Mouse (Mus musculus) embryonic facial prominence, embryonic 15.5 days (tissue): ENCODE data around the gene Cacnb4. TPM values are rescaled to one million over a fixed set of nuclear protein-coding genes. Genes with fewer than 3 reads are reported as not detected.
A peak's percentile ranks its signal among the peaks of the same experiment; 100 is the strongest.

ENCODE experiments used
- ATAC-seq: fragments of 200-750 bp; cut with Nextera tagmentation; 2 replicates; pipeline ENCODE4 v1.8.0; 2017; ENCODE audit warnings: low read depth, moderate TSS enrichment; ENCODE audit not compliant: insufficient number of reproducible peaks, low FRiP score, low TSS enrichment
- H3K27ac ChIP-seq: fragments of 300-500 bp; sonication (generic); replicated peaks from 2 replicates; pipeline ENCODE4 v1.5.1; 2015; ENCODE audit warnings: mild to moderate bottlenecking, inconsistent platforms
- H3K27me3 ChIP-seq: fragments of 300-500 bp; sonication (generic); 2 replicates; pipeline ENCODE4 v1.6.1; 2015; ENCODE audit warnings: inconsistent platforms
- H3K36me3 ChIP-seq: fragments of 300-500 bp; sonication (generic); 2 replicates; pipeline ENCODE4 v1.6.1; 2015; ENCODE audit warnings: mild to moderate bottlenecking, inconsistent platforms
- H3K4me1 ChIP-seq: fragments of 300-500 bp; sonication (generic); 2 replicates; pipeline ENCODE4 v1.6.1; 2015; ENCODE audit warnings: inconsistent platforms
- H3K4me2 ChIP-seq: fragments of 300-500 bp; sonication (generic); replicated peaks from 2 replicates; pipeline ENCODE4 v1.6.1; 2015; ENCODE audit warnings: mild to moderate bottlenecking, inconsistent platforms
- H3K4me3 ChIP-seq: fragments of 300-500 bp; sonication (generic); replicated peaks from 2 replicates; pipeline ENCODE4 v1.5.1; 2015; ENCODE audit warnings: mild to moderate bottlenecking, inconsistent platforms
- H3K9ac ChIP-seq: fragments of 300-500 bp; sonication (generic); 2 replicates; pipeline ENCODE4 v1.6.1; 2015; ENCODE audit warnings: inconsistent platforms
- H3K9me3 ChIP-seq: fragments of 300-500 bp; sonication (generic); replicated peaks from 2 replicates; pipeline ENCODE4 v1.6.1; 2016; ENCODE audit warnings: inconsistent platforms
- WGBS: fragments of 180-500 bp; shearing (Covaris S2); methylation state at CpG from one replicate; pipeline ENCODE4 v1.1.7; 2015; 5-methylcytosine and 5-hydroxymethylcytosine counted together
- polyA plus RNA-seq: library from polyadenylated mRNA; unstranded; fragments of >200 nt; fragmentation: Nextera tagmentation; extraction: Ambion mirVana; gene quantifications from 2 replicates; pipeline ENCODE4 v1.2.1, GENCODE M21; 2015

The Cacnb4 gene
- polyA plus RNA-seq, 1 experiment from 2014 or later: 2.2 TPM

DNA sequence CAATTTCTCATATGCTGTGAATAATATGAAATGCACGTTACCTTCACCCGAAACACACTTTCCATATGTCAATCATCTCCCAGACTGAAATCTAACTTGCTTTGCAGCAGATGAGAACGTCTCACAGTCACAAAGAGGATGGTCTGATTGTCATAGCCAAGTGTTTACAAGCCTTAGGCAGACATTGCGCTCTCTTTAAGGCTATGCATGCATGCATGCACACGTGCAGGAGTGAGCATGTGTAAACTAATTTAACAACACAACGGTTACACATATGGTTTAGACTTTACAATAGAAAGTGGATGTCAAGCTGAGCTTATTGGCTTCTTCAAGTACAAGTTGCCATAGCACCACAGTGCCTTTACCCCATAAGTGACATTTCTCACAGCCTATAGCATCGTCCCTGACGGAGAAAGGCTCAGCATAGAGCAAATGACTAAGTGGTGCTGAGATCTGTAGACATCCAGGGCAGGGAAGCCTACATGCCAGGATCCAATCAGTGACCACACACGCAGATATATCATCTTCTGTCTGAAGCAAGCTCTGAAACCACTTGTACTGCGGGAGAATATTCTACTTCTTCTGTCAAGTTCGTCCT is 181.4 kb downstream of the Cacnb4 start:
- Histone ChIP-seq H3K27ac (no peak overlapping the region), H3K36me3 (no peaks in the 10 kb centered on the region), H3K9me3 (no peaks in the 10 kb centered on the region), H3K4me1 (peaks cover 15% of the 10 kb centered on the region; the same call in 1 of the 2 replicates), H3K4me3 (no peak overlapping the region), H3K9ac (no peak overlapping the region), H3K27me3 (peaks cover 3% of the 10 kb centered on the region; the same call in 1 of the 2 replicates), H3K4me2 (no peak overlapping the region)
- 53% methylated on average over 11 of the region's 11 CpGs for WGBS
- no peak for ATAC-seq

DNA sequence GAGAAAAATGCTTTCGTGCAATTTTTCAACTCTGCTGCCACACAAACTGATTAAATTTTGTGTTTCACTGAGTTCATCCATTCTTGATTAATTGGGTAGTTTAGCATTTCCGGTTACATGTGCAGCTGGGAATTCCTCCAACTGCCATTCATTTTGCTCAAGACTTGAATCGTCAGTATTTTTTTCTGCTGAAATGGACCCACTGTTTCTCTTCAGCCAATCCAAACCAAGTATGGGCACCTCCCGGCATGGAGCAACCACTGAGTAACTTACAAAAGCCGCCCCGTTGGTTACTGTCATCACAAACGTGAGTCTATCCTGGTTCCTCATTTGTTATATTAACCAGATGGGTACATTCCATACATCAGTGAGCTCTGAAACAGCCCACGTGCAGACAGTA is 182.4 kb downstream of the Cacnb4 start:
- no peak for ATAC-seq
- Histone ChIP-seq H3K36me3 (no peaks in the 10 kb centered on the region), H3K4me1 (peaks cover 15% of the 10 kb centered on the region; the same call in 1 of the 2 replicates), H3K4me3 (no peak overlapping the region), H3K9me3 (no peaks in the 10 kb centered on the region), H3K9ac (no peak overlapping the region), H3K27ac (no peak overlapping the region), H3K4me2 (no peak overlapping the region), H3K27me3 (peaks cover 3% of the 10 kb centered on the region; the same call in 1 of the 2 replicates)
- WGBS: 36% methylated on average over 8 of the region's 8 CpGs

DNA sequence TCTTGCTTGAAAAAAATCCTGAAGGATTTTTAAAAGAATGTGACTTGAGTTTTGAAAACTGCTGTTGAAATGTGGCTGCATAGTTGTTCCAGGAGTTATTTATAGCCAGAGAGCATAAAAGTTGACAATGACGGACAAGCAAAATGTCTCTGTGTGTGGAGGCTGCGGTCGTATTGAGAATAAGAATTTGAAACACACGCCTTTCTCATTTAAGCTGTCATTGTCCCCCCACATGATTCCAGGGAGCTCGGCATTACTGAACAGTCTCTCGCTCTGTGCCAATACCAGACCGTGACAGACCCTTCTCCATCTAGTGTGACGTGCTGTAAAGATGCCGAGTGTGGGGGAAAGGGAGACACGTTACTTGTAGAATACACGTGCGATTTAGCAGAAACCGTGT is 183.8 kb downstream of the Cacnb4 start:
- ATAC-seq: peak; percentile 85
- Histone ChIP-seq H3K4me2 (peak overlapping the region; percentile 18; the same call in 1 of the 2 replicates), H3K27ac (no peak overlapping the region), H3K9me3 (no peaks in the 10 kb centered on the region), H3K36me3 (no peaks in the 10 kb centered on the region), H3K4me1 (peaks cover 15% of the 10 kb centered on the region; the same call in 1 of the 2 replicates), H3K27me3 (peaks cover 3% of the 10 kb centered on the region; the same call in 1 of the 2 replicates), H3K9ac (no peak overlapping the region), H3K4me3 (no peak overlapping the region)
- WGBS: 32% methylated on average over 13 of the region's 13 CpGs

DNA sequence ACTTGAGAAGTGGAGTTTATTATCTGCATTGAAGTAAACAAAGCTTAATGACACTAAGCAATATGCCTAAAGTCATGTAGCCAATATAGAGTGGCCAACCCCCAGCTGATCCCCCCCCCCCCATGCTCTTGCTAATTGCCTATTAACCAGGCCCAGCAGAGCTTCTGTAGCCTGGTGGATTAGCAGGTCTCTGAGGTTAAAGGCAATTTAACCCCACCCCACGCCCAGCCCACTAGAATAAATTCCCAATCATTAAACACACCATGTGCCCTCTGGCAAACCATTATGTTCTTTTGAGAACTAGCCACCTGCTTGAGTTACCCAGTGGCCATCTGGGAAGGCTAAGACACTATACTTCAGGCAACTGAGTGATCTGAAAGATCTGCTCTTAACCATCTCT is 186.8 kb downstream of the Cacnb4 start:
- Histone ChIP-seq H3K27ac (no peak overlapping the region), H3K27me3 (no peaks in the 10 kb centered on the region), H3K9ac (no peak overlapping the region), H3K4me3 (no peak overlapping the region), H3K4me1 (peaks cover 8% of the 10 kb centered on the region; the same call in 1 of the 2 replicates), H3K4me2 (no peak overlapping the region), H3K36me3 (no peaks in the 10 kb centered on the region), H3K9me3 (no peaks in the 10 kb centered on the region)
- 75% methylated on average over 1 of the region's 1 CpGs for WGBS
- ATAC-seq: no peak

DNA sequence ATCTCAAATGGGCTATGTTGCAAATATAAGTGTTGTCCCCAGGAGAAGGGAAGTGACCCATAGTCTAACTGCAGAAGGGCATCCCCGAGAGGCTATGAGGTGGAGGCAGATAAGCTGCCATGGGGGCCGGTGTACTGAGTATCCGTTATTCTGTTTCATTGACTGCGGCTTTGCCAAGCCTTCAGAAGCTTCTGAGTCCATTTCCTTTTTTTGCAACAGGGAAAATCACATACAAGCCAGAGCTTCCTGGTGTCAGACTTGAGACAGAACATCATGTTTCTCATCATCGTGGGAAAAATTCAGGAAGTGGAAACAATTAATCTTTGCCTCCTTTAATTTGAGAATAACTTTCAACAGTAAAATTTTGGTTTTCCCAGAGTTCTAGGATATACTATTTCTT is 193.1 kb downstream of the Cacnb4 start:
- H3K36me3 ChIP-seq: no peaks in the 10 kb centered on the region
- no peak overlapping the region for H3K4me3 ChIP-seq
- no peak overlapping the region for H3K27ac ChIP-seq
- ATAC-seq: no peak
- H3K4me2 ChIP-seq: no peak overlapping the region
- no peaks in the 10 kb centered on the region for H3K4me1 ChIP-seq
- H3K27me3 ChIP-seq: no peaks in the 10 kb centered on the region
- WGBS: 67% methylated on average over 5 of the region's 5 CpGs
- no peaks in the 10 kb centered on the region for H3K9me3 ChIP-seq
- no peak overlapping the region for H3K9ac ChIP-seq

DNA sequence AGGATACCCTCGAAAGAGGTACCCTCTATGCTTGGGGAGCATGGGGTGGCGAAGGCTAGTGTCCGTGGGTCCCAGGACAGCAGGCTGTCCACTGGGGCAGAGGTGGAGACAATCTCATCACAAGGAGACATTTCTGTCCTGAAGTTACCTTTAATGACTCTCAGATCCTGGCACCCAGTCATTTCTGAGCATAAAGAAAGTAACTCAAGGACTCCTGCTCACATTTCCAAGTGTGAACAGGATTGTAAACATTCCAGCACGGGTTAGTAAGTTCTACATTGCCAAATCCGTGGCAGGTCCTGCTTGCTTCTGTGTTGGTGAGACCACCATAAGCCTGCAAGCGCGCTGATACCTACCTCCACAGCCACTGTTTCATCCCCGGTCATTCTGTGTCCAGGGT is 196.2 kb downstream of the Cacnb4 start:
- no peak overlapping the region for H3K9ac ChIP-seq
- WGBS: 75% methylated on average over 8 of the region's 8 CpGs
- H3K4me1 ChIP-seq: no peaks in the 10 kb centered on the region
- ATAC-seq: no peak
- H3K4me2 ChIP-seq: no peak overlapping the region
- no peak overlapping the region for H3K4me3 ChIP-seq
- H3K27me3 ChIP-seq: no peaks in the 10 kb centered on the region
- no peaks in the 10 kb centered on the region for H3K9me3 ChIP-seq
- no peaks in the 10 kb centered on the region for H3K36me3 ChIP-seq
- H3K27ac ChIP-seq: no peak overlapping the region

DNA sequence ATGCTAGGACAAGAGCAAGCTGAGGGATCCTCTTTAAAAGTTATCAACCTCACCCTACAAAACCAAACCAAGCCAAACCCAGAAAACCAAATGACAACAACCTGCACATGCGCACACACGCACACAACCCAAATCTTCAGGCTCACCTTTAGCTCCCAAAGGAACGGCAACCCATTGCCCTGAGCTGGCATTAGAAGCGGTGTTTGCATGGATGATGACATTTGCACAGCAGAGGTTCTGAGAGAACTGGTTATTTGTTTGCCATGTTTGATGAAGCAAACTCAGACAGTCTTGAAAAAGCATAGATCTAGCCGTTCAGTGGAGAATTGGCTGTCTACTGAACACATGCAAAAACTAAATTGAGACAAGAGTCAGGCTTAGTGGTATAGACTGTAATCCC is 198.1 kb downstream of the Cacnb4 start:
- no peak overlapping the region for H3K9ac ChIP-seq
- H3K4me2 ChIP-seq: no peak overlapping the region
- no peak overlapping the region for H3K27ac ChIP-seq
- H3K27me3 ChIP-seq: no peaks in the 10 kb centered on the region
- H3K9me3 ChIP-seq: no peaks in the 10 kb centered on the region
- no peak overlapping the region for H3K4me3 ChIP-seq
- H3K36me3 ChIP-seq: no peaks in the 10 kb centered on the region
- no peak for ATAC-seq
- 90% methylated on average over 5 of the region's 5 CpGs for WGBS
- H3K4me1 ChIP-seq: no peaks in the 10 kb centered on the region

DNA sequence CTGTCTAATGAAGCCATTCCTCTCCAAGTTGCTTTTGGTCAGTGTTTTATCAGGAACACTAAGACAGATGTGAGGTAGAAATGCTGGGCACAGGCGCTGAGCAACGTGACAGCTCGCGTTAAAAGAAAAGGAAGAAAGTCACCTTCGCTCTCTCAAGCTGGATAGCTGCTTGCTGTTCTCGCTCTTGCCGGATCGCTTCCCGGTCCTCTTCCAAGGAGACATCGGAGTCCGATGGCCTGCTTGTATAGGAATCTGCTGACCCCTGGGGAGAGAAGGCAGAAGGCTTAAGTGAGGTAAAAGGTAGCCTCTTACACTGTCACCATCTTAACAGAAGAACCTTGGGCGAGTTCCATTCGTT is 199.1 kb downstream of the Cacnb4 start:
- H3K27me3 ChIP-seq: no peaks in the 10 kb centered on the region
- H3K4me2 ChIP-seq: no peak overlapping the region
- no peaks in the 10 kb centered on the region for H3K36me3 ChIP-seq
- H3K9ac ChIP-seq: no peak overlapping the region
- H3K4me3 ChIP-seq: no peak overlapping the region
- no peaks in the 10 kb centered on the region for H3K4me1 ChIP-seq
- H3K27ac ChIP-seq: no peak overlapping the region
- 90% methylated on average over 13 of the region's 13 CpGs for WGBS
- ATAC-seq: no peak
- H3K9me3 ChIP-seq: no peaks in the 10 kb centered on the region

DNA sequence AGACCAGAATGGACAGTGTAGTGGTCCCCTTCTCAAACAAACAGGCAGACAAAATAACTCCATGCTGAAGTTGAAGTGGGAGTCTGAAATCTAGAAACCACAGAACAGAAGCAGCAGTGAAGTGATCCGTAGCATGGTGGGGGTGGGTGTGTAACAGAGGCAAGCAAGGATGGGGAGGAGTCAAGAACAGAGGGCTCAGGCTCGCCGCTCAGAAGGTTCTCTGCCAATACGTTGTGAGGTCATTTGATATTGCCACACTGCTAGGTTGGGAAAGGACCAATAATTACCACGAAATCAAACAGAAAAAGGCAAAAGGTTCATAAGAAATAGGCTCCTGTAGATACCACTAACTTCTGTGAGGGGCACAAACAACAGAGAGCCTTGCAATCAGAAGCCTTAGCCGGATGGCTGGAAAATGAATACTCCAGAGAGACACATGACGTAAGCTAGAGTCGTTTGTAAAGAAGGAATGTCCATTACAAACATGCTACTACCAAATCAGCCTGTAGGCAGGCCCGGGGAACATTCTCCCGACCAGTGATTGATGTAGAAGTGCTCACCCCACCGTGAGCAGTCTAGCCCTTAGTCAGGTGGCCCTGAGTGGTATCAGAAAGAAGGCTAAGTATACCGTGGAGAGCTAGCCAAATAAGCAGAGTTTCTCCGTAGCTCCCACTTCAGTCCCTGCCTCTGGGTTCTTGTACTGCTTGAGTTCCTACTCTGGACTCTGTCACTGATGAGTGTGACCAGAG is 199.7 kb downstream of the Cacnb4 start:
- H3K4me2 ChIP-seq: no peak overlapping the region
- H3K9me3 ChIP-seq: no peaks in the 10 kb centered on the region
- no peak overlapping the region for H3K4me3 ChIP-seq
- 50% methylated on average over 13 of the region's 13 CpGs for WGBS
- no peaks in the 10 kb centered on the region for H3K4me1 ChIP-seq
- ATAC-seq: no peak
- no peaks in the 10 kb centered on the region for H3K27me3 ChIP-seq
- H3K36me3 ChIP-seq: no peaks in the 10 kb centered on the region
- no peak overlapping the region for H3K27ac ChIP-seq
- no peak overlapping the region for H3K9ac ChIP-seq

DNA sequence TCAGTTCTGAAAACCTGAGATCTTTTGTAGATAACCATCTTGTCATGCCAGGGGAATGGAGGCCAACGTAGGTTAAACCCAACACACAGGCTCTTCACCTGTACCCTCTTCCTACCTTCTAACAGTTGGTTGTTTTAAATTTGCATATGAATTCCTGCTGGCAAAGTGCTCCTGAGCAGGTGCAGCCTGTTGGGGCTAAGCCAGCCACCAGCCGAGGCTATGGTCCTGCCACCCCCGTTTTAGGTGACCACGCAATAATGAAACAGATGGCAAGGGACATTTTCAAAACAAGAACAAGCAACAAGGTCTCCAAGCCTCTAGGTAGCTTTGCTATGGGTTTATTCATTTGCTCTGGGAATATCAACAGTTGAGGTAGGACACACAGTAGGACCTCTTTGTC is 200.8 kb downstream of the Cacnb4 start:
- Histone ChIP-seq H3K4me2 (no peak overlapping the region), H3K4me3 (no peak overlapping the region), H3K9me3 (no peaks in the 10 kb centered on the region), H3K9ac (no peak overlapping the region), H3K4me1 (no peaks in the 10 kb centered on the region), H3K27me3 (no peaks in the 10 kb centered on the region), H3K36me3 (no peaks in the 10 kb centered on the region), H3K27ac (no peak overlapping the region)
- no peak for ATAC-seq
- 86% methylated on average over 4 of the region's 4 CpGs for WGBS

DNA sequence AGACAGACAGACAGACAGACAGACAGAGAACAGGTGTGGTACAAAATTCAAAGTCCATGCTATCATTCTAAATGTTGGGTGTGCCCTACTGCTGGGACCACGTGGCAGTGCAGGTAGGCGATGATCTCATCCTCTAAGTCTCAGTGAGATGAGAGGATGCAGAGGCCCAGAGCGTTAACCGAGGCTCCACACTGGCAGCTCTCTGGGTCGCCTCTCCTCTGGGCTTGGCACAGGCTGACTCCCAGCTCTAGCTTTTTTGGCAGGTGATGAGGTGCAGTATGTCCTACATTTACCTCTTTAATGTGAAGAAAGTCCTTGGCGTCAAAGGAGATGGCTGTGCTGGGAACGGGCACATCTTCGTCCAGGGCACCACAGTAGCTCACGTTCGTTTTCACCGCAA is 202.1 kb downstream of the Cacnb4 start:
- Histone ChIP-seq H3K4me2 (no peak overlapping the region), H3K36me3 (no peaks in the 10 kb centered on the region), H3K27ac (no peak overlapping the region), H3K27me3 (no peaks in the 10 kb centered on the region), H3K4me1 (no peaks in the 10 kb centered on the region), H3K9ac (no peak overlapping the region), H3K9me3 (no peaks in the 10 kb centered on the region), H3K4me3 (no peak overlapping the region)
- ATAC-seq: no peak
- 88% methylated on average over 11 of the region's 11 CpGs for WGBS
